Mouse (Mus musculus) right cerebral cortex, adult 18-20 months (tissue): ENCODE data around the gene Cxcl9.
"Not testable (repeated sequence)": the region's sequence is repeated elsewhere in the genome, so short reads cannot be mapped to it uniquely, and the experiment has no call there.

ENCODE experiments used
- DNase-seq: peaks from one replicate; pipeline ENCODE4 v3.0.0; 2022; ENCODE audit warnings: mixed read lengths

Gene Cxcl9

DNA sequence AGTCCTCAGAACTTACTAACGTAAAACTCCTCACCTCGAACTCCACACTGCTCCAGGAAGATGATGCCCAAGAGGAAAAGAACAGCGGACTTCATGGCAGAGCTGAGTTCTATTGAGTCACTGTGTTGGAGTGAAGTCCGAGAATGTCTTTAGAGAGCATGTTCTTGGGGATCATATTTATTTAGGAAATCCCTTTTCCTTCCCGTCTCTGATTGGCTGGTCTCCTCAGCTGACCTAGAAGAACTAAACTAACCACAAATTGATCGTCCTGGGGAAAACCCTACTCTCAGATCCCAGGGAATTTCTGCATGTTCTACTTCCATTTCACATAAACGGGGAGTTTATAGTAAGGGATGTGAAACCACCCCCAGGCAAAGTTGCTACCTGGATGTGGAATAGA lies at the start of gene Cxcl9:
TSS of gene Cxcl9 (minus strand) at position 151 of the 400 bp plus-strand sequence.
- DNase-seq, result no peak

DNA sequence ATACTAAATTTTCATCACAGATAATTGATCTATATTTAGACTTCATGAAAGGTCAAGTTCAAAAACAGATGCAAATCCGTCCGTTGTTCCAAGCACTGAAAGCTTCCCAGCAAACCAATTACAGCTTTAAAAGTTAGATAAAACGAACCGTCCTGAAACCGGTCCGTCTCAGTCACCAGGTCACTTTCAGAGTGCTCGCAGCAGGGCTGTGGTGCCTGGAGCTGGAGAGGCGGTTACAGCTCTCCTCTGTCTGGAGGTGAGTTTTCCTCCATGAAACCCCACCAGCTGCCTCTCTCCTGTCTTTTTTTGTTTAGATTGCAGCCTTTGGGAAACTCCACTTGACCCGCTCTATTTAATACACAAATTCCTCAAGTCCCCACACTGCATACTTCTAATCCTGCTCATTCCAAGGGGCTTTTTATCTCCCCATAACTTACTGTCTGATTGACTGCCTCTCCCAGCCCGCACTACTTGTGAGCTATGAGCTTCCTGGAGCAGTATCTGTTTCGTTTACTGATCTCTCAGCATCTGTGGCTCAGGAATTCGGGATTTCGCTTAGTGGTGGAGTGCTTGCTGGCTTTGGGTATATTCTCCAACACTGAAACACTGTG lies 49.0 kb upstream of the Cxcl9 start:
- DNase-seq, result no peak

DNA sequence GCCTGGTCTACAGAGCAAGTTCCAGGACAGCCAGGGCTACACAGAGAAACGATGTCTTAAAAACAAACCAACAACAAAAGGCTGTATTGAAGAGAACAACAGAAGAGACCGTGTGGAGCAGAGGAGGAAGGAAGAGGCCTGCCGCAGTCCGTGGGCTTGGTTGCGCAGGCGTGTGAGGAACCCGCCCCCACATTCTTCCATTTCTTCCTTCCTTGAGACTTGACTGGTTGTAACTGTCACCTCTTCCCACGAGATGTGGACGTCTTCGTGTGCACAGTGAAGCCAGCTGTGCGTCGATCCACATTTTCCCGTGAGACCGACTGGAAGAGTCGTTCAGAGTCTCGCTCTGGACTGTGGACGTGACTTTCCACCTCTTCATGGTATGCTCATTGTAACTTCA lies 47.5 kb upstream of the Cxcl9 start:
- DNase-seq, result no peak

DNA sequence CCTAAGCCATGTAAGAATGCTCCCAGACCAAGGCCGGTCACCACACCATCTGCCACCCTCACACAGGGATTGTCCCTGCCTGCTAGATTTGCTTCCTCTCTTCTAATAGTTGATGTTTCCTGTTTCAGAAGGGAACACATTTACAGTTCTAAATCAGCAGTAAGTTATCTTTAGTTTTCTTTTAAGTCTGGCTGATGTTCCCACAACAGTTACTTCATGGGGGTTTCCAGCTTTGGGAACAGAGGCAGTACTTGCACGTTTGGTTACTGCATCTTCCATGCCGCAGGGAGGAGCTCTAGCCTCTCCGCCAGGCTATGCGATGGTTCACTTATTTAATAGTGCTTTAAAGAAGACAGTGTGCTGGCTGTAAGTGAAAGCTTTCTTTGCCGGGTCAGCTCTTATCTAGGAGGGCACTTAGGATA lies 46.9 kb upstream of the Cxcl9 start:
- no peak for DNase-seq

DNA sequence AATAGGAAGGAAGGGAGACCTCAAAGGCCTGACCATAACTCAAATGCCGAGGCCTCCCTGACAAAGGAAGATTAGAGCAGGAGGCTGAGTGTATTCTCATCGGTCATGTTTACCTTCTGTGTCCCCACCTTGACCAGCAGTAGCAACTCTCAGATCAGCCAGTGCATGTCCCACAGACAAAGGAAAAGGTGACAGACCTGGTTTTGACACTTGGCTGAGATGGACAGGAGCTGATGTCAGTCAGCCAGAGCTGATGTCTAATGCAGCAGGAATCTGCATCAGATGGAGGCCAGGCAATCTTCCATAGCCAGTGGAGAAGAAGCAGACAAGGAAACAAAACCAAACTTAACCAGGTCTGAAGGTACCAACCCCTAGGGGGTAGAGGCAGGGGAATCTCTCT lies 44.7 kb upstream of the Cxcl9 start:
- no peak for DNase-seq

DNA sequence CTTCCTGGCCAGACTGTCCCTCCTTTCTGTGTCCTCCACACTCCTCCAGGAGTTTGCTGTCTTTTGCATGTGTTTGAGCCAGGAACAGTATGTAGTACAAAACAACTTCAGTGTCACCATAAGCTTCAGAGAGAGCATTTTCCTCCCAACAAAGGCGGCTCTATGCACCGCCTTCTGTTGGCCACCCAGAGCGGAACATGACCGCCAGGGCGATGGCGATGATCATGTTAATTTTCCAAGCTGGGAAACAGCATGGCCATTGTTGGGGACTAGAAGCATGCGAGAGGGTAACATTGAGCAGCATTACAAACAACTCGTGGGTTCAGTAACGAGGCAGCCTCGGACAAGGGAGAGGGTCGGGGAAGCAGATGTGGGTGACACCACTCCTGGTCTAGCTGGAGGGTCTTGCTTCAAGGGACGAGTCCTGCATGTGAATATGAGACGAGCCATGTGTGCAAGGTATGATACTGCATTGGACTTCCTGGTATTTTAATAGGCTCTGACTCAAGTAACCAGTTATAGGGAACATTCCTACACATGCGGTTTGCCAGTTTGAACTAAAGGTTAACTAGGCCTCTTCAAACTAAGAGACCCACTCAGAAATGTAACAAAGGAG lies 43.6 kb upstream of the Cxcl9 start:
- DNase-seq, result no peak

DNA sequence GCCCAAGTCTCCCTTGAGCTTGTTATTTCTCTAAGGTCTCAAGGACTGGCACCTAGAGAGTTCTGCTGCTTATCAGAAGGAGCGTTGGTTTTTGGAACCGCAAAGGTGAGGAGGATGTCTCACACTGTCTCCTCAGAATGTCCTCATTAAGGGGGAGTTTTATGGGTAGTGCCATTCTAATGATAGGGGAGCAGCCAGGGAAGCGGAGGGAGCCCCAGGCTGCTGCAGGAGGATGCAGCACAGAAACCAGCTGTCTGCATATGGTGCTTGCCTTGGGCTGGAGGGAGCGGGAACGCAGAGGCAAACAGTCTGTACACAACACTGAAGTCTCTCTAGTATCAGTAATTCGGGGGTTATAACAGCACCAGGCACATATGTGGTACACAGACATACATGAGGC lies 43.0 kb upstream of the Cxcl9 start:
- DNase-seq, result no peak

DNA sequence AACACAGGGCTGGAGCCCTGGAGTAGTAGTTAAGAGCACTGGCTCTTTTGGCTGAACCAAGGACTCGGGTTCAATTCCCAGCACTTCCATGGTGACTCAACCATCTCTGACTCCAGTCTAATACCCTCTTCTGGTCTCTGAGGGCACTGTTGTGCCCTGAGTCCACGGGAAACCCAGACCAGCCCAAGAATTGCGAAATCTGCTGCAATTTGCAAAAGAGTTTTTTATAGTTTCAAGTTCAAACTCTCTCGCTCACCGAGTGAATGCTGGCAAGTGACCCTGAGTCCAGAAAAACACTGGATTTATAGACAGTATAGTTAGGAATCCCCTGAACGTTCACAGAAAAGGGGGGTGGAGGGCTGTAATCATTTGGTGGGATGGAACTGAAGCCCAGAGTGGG lies 42.5 kb upstream of the Cxcl9 start:
- no peak for DNase-seq

DNA sequence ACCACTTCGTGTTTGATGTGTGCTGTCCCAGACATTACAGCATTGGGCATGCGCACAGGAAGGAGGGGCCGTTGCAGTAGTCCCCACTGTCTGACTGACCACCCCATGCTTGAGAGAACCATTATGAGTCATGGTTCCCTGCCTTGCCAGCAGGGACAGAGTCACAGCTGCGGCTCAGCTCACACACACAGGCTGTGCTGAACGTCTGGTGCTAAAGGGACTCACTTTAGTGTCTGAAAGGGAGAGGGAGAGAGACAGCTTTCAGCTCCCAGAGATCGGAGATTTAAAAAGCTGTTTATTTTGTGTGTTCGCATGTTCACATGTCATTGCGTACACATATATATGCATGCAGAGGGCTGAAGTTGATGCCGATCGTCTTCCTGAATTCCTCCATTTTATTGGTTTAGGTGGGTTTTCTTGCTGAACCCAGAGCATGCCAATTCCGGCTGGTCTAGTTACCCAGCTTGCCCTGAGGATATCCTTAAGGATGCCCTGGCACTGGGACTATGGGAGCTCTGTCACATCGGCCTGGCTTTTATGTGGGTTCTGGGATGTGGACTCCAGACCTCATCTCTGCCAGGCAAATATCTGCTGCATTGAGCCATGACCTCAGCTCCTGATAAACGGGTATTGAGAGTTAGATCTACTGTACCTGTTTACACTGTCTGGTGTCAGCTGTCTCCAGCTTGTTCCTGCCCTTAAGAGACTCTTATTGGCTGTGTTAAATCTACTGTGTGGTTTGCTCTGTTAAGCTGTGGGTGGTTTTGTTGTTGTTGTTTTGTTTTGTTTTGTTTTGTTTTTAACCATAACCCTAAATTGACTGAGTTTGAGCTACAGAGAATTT lies 41.5 kb upstream of the Cxcl9 start:
- DNase-seq, result peak; percentile 66

DNA sequence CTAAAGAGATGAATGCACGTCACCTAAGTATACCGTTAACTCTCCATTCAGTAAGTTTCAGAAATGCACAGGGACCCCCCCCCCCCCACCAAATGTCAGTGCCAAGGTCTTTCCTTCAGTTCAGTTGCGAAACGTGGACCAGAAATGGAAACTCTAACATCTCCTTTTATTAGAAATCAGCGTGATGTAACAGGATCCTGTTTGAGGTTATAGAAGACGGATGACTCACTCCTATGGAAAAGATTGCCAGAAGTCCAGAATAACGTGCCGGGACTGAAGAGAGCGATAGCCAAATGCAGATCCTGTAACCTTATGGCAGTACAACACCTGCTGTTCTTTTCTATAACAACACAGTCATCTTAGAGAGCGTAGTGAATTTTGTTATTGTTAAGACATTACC lies 40.5 kb upstream of the Cxcl9 start:
- DNase-seq, result no peak

DNA sequence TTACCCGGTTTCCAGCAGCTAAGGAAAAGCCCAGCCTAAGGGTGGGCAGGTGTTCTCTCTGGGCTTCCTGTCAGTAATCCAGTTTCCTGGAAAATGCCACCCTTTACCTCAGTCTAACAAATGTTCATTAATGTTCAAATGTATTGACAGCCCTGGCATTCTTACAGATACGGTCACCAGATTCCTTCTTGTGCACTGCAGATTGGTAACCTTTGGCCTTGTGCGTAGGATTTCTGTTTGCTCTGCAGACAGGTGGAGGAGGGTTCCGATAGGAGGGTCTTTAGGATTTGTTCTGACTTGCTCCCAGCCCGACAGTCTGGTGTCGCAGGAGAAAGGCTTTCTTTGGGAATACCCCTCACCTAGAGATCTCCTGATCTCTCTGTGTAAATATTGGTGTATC lies 38.7 kb upstream of the Cxcl9 start:
- no peak for DNase-seq

DNA sequence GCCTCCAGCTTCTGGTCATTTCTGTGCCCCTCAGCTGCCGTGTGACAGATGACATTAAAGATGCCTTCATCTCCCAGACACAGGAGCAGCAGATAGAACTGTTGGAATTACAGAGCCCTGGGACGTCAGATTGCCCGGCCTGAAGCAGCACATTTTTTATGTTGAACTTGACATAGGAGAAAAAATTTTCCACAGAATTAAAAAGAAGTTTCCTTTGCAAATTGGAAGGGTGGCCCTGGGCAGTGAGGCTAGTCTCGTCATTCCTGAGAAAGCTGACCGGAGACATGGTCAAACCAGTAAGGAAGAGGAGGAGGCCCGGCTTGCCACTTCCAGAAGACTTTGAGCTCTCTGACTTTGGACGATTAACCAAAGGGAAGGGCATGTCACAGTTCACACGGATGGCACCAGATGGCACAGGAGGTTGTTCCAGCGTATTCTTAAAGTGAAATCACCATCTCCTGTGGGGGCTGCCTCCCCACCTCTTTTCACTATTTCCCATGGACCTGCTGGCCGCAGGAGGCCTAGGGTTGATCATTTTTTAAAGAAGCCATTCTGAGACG lies 37.3 kb upstream of the Cxcl9 start:
- DNase-seq, result no peak

DNA sequence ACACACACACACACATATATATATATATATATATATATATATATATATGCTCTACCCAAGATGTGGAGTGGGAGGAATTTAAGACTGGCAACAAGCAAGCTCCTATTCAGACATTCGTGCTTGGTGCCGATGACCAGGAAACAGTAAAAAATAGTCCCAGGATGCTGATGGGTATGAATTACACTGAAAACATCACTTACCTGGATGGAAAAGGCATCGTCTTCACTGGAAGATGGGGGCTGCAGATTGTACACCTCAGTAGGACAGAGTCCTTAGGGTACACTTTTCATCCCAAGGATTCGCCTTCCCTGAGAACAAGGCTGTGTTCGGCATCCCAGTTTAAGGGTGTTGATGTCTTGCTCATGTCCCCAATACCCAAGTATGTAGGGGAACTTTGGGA lies 36.1 kb upstream of the Cxcl9 start:
- no peak for DNase-seq

DNA sequence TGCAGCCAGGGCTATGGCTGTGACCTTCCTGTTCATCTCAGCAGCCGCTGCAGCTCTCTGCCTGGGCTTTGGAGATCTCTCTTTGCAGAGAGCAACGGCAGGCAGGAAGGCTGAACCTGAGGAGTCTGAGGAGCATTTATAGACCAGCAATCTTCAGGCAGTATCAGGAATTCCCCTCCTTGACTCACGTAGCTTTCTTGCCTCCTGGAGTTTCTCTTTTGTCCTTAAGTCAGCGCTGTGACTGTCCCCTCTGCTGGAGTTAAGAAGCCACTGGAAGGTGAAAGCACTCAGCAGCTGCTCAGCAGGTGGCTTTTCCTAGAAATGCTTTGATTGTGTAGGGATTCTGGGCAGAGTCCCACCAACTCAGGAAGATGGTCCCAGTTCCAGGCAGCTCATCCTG lies 35.3 kb upstream of the Cxcl9 start:
- DNase-seq, result no peak

DNA sequence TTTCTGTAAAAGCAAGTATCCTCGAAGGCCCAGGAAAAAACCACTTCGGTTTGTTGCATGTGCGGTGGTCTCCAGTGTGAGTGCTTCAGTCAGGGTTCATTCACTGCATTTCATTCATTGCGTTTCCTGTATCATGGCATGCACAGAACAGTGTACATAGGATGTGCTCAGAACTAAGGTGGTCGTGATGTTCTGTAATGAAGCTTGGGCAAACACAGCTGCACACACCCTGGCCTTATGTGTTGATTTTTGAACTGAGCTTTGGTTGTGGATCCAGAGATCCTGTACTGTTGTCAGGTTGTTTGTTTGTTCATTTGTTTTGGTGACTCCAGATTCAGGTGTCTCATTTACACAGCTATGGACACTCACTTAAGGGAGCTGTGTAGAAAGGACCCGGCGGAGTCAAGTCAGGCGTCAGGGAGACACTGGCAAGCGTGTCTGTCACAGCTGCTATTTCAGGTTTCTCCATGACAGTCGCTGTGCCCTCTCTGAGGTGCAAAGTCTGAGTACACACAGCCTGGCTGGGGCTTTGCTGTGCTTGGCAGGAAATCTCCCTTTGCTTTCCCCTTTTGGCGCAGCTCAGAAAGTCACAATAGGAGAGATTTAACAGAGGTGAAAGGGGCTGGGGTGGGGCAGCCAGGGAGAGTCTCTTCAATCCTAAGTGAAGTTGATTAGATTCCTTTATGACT lies 31.0 kb upstream of the Cxcl9 start:
- no peak for DNase-seq

DNA sequence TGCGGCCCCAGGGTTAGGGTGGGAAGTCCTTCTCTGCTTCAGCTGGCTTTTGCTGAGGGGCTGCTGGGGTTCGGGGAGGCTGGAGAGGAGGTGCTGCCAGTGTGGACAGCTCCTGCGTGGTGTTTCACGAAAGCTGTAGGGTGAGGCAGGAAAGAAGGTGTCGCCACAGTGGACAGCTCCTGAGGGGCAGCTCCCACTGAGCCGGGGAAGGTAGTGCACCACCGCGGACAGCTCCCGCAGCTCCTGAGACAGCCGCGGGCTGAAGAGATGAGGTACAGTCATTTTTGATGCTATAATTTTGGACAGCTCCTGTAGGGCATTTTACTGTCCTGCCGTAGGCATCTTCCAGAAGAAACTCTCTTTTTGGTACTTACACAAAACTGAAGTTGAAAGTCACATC lies 30.2 kb upstream of the Cxcl9 start:
- no peak for DNase-seq

DNA sequence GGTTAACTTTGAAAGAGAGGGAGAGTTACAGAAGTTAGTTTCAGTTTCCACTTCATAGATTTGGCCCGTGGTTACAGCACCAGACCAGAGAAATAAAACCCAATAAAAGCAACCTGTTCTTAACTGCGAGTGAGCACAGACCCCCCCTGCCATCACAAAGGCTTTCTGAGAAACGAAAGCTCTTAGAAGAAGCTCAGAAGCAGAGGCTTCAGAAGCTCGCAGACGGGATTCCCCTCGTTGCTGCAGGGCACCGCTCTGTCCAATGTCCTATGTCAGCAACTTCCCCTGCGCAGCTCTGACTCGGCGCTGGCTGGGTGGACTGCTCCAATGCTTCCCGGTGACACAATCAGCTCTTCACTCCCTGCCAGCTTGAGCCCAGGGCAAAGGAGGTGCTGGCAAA lies 25.6 kb upstream of the Cxcl9 start:
- no peak for DNase-seq

DNA sequence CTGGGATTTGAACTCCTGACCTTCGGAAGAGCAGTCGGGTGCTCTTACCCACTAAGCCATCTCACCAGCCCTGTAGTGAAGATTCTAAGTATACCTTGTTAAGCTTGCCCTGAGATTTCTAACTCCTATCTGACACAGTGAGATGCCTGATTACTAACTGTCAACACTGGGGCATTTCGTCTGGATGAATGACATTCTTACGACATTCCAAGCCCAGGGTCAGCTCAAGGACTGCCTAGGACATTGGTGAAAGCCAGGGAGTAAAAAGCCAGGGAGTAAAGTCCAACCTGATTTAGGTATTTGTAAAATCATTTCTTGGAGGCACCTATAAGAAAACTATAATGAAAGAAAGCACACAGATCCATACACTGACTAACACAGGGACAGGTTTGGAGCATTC lies 24.8 kb upstream of the Cxcl9 start:
- DNase-seq, result not testable (repeated sequence)

DNA sequence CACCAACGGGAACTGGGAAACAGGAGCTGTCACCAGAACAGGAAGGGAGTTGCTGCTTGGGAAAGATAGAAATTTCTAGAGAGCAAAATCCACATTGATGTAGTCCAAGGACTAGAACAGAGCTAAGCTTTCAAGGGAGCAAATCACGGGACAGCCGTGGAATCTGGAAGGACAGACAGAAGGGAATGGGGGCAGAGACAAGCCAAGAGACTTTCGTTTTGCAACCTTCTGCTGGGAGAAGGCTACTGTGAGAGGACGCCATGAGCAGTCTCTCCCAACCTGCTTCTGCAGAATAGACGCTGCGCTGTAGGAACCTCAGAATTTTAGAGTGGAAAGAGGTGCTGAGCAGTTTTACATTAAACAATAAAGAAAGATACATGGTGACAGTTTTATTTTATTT lies 21.9 kb upstream of the Cxcl9 start:
- no peak for DNase-seq

DNA sequence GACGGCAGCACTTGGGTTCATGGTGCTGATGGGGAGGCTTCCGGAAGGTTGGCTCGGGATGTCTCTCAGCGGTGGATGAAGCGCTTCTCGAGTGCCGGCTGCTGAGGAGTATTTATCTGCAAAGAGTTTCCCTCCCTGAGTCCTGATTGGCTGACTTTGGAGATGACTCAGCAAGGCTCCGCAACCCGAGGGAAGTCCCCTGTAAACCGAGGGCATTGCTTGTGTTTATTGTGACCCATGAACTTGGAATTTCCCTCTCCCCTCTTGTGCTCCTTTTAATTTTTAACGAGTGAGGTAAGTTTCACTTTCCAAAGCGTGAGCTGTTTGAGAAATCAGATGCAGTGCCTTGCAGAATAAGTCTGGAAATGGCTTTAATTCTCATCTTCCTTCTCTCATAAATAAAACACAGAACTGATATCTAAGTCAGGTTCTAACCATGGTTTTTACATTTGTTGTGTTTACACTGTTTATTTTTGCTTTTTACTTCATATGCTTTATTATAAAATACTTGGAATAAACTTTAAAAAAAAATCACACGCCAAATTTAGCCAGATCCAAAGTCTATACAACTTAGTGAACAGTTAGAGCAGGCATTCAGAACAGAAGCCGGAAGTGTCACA lies 21.0 kb upstream of the Cxcl9 start, which contains the start of gene Cxcl10:
TSS of gene Cxcl10 (minus strand) at position 96 of the 620 bp plus-strand sequence.
- peak; percentile 38 for DNase-seq

DNA sequence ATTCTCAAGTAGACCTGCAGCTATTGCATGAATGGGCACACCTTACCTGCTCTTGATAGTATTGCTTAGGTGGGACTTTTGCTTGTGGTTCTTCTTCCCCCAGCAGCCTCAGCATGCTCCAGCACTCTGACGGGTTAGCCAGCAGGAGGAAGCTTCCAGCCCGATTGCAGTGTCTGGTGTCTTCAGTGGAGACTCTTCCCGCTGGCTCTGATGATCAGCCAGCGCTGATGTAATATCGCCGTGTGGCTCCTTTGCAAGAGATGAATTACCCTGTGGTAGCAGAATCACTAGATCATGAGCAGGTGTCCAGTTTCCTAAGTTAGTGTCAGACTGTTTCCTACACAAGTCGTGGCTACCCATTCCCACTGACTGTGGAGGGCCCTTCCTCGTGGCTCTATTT lies 17.1 kb upstream of the Cxcl9 start:
- DNase-seq, result no peak

DNA sequence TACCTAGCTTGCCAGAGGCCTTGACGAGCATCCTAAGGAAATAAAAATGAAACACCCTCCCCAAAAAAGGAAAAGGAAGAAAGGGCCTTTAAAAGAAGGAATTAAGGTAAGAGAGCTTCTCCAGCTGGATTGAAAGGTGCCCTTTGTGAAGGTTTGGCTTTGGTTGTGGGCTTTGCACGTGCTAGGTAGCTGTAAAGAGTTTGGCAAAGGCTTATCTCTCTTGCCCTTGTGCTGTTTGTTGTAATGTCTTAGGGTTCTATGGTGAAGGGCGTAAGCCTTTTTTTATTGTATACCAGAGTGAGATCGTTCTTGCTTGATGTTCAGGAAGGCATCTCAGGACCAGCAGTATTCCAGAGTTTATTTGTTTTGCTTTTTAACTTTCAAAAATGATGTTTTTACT lies 12.7 kb upstream of the Cxcl9 start:
- no peak for DNase-seq

DNA sequence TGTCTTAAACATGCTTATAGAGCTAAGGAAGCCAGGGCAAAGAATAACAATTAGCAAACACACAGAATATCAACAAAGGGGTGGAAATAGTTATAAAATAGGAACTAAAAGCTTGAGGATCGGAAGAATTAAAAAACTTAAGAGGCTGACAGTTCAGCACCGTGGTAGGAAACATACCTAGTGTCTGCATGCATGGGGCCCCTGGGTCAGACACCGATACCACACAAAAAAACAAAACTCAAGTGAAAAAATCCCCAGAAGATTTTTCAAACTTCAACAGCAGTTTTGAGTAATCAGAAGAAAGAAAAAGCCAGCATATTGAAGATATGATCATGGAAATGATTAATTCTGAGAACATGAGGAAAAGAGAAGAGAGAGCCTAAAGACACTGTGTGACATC lies 8.9 kb upstream of the Cxcl9 start:
- no peak for DNase-seq
